Mouse (Mus musculus): Measurements from ENCODE around the gene Nfyc. TPM values are rescaled to one million over a fixed set of nuclear protein-coding genes. Genes with fewer than 3 reads are reported as not detected.

The Nfyc gene
- polyA plus RNA-seq, 1 experiment from 2014 or later: 126 TPM

DNA sequence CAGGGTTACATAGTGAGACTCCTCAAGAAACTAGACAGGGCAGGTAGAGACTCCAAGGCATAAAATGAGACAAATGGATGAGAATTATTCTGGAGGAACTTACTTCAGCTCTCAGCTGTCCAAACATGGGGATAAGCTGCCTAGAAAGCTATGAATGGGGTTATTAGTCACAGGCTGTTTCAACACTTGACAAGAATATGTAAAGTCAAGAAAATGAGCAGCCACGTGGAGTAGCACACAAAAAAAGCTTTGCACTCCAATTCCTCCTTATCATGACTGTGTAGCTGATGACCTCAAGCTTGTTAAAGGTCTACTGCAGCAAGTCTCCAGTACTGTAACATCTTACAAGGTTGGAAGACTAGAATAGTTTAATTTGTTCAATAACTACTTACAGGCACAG is 12.1 kb downstream of the Nfyc start:
- no peaks in the 10 kb centered on the region for H3K27me3 ChIP-seq (ENCODE audit: control insufficient read depth, insufficient read depth, low read length)
- H3K9ac ChIP-seq (ENCODE audit: low read length): no peak overlapping the region
- DNase-seq (ENCODE audit: low spot score) (no peak), ATAC-seq (ENCODE audit: insufficient read depth, low FRiP score, low TSS enrichment) (no peak)
- no peaks in the 10 kb centered on the region for H3K36me3 ChIP-seq (ENCODE audit: control insufficient read depth, insufficient read depth, low read length)
- whole genome bisulfite sequencing: 70% methylated on average over 1 of the region's 1 CpGs
- no peak overlapping the region for H3K4me2 ChIP-seq (ENCODE audit: low read depth)
- peaks cover 7% of the 10 kb centered on the region for H3K4me1 ChIP-seq (ENCODE audit: control insufficient read depth, insufficient read depth, low read length)
- no peak overlapping the region for H3K27ac ChIP-seq (ENCODE audit: low read depth, low read length)
- no peaks in the 10 kb centered on the region for H3K9me3 ChIP-seq (ENCODE audit: control insufficient read depth, low read length)
- no peak overlapping the region for H3K4me3 ChIP-seq (ENCODE audit: low read depth, low read length)

DNA sequence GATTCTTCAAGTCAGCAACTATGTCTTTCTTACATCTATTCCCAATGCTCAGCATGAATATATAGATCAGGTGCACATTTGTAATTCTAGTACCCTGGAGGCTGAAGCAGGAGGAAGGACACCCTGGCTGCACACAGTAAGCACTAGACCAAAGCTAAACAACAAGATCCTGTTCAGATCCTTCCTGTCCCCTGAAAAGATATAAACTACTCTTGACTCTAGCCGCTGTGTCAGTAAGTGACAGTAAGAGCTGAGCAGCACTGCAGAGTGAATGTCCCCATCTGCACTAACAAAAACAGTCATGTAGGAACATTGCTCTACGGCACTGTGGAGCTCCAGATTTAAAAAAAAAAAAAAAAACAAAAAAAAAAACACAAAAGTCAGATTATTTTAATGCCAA is 13.4 kb downstream of the Nfyc start:
- no peak overlapping the region for H3K27ac ChIP-seq (ENCODE audit: low read depth, low read length)
- WGBS: 80% methylated on average over 2 of the region's 2 CpGs
- ATAC-seq (ENCODE audit: insufficient read depth, low FRiP score, low TSS enrichment) (no peak), DNase-seq (ENCODE audit: low spot score) (no peak)
- peaks cover 10% of the 10 kb centered on the region for H3K4me1 ChIP-seq (ENCODE audit: control insufficient read depth, insufficient read depth, low read length)
- no peak overlapping the region for H3K4me3 ChIP-seq (ENCODE audit: low read depth, low read length)
- H3K9ac ChIP-seq (ENCODE audit: low read length): no peak overlapping the region
- no peak overlapping the region for H3K4me2 ChIP-seq (ENCODE audit: low read depth)
- no peaks in the 10 kb centered on the region for H3K9me3 ChIP-seq (ENCODE audit: control insufficient read depth, low read length)
- no peaks in the 10 kb centered on the region for H3K36me3 ChIP-seq (ENCODE audit: control insufficient read depth, insufficient read depth, low read length)
- no peaks in the 10 kb centered on the region for H3K27me3 ChIP-seq (ENCODE audit: control insufficient read depth, insufficient read depth, low read length)

DNA sequence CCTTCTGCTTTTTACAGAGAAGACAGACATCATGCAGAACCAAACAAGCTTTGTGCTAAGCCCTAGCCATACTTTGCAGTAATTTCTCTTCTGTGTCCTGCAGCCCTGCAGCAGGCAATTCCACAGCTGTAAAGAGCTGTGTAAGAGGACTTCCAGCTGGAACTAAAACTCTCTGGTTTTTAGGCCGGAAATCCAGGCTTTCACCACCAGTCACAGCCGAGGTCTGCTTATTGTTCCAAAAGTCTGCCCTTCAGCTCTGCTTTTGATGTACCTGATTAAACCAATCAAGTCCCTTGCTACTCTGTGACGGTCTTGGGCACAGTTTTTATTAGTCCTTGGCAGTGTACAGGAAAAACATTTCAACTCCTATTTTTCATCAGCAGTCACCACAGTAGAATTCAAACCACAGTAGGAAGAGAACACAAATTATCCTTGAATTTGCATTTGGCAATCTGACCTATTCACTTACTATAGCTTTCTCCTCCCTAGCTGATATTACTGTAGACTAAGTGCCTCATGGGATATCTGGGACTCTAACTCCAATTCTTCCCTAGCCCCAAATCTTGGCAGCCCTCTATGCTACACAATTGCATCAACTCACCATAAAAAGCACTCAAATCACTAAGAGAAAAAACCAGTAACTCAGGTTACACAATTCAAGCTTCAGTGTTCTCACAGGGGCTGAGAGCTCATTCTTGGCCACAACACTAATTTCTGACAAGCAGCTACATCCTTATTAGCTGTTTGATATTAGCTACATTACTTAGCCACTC is 14.2 kb downstream of the Nfyc start:
- no peaks in the 10 kb centered on the region for H3K36me3 ChIP-seq (ENCODE audit: control insufficient read depth, insufficient read depth, low read length)
- no peaks in the 10 kb centered on the region for H3K27me3 ChIP-seq (ENCODE audit: control insufficient read depth, insufficient read depth, low read length)
- no peak overlapping the region for H3K4me3 ChIP-seq (ENCODE audit: low read depth, low read length)
- no peaks in the 10 kb centered on the region for H3K9me3 ChIP-seq (ENCODE audit: control insufficient read depth, low read length)
- peaks cover 10% of the 10 kb centered on the region for H3K4me1 ChIP-seq (ENCODE audit: control insufficient read depth, insufficient read depth, low read length)
- ATAC-seq (ENCODE audit: insufficient read depth, low FRiP score, low TSS enrichment) (no peak), DNase-seq (ENCODE audit: low spot score) (no peak)
- WGBS: 39% methylated on average over 3 of the region's 3 CpGs
- no peak overlapping the region for H3K9ac ChIP-seq (ENCODE audit: low read length)
- H3K27ac ChIP-seq (ENCODE audit: low read depth, low read length): no peak overlapping the region
- H3K4me2 ChIP-seq (ENCODE audit: low read depth): no peak overlapping the region

DNA sequence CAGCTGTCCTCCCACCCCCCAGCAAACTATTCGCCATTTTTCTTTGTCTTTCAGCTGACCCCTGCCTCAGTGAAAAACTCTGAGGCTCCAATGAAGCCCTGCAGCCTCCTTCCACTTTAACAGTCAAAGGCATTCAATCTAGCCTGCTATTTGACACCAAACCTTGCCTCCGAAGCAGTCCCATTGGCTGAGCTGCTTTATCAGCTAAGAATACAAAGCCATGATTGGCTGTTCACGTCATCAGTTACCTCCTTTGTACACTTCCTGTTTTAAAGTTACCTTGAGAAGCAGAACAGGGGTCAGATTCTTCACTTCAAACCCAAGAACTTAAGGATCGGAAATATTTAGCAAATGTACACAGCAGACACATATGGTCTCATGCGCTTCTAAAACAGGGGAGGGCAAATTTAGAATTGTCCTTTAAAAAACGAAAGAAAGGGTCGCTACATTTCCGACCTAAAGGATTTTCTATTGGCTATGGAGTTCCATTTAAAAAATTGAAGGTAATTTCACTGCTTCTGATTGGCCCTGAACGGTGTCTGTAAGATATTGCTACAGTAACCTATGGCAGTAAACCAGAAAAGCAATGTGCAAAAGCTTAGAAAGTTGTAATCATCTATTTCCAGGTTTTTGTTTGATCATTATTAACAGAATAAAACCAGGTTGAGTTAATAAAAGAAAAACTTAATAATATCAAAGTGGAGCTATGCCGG is 15.6 kb downstream of the Nfyc start:
- H3K4me2 ChIP-seq (ENCODE audit: low read depth): peak overlapping the region; percentile 71
- ATAC-seq (ENCODE audit: insufficient read depth, low FRiP score, low TSS enrichment): peak; percentile 96
- peak overlapping the region; percentile 36 for H3K4me3 ChIP-seq (ENCODE audit: low read depth, low read length)
- no peaks in the 10 kb centered on the region for H3K36me3 ChIP-seq (ENCODE audit: control insufficient read depth, insufficient read depth, low read length)
- H3K9me3 ChIP-seq (ENCODE audit: control insufficient read depth, low read length): no peaks in the 10 kb centered on the region
- peak; percentile 80 for DNase-seq (ENCODE audit: low spot score)
- no peaks in the 10 kb centered on the region for H3K27me3 ChIP-seq (ENCODE audit: control insufficient read depth, insufficient read depth, low read length)
- H3K4me1 ChIP-seq (ENCODE audit: control insufficient read depth, insufficient read depth, low read length): peaks cover 10% of the 10 kb centered on the region
- peak overlapping the region; percentile 66 for H3K9ac ChIP-seq (ENCODE audit: low read length)
- H3K27ac ChIP-seq (ENCODE audit: low read depth, low read length): no peak overlapping the region; the same call in 1 of the 2 replicates
- WGBS: 9% methylated on average over 10 of the region's 10 CpGs

DNA sequence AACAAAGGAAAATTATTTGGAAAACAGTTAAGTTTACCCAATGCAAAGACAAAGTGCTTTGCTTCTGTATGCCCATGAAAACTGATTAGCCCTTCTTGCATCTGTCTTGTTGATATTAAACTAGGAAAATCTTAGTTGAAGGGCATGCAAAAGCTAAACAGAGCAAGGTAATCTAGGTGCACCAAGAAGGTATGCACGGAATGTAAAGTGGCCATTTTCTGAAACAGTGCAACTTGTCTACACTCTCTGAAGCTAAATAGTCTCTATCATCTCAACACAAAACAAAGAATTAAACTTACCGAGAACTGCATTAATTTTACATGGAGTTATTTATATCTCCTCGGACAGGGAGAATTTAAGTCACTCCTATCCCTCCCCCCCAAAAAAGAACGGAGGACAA is 16.2 kb downstream of the Nfyc start:
- Histone ChIP-seq H3K27ac (ENCODE audit: low read depth, low read length) (no peak overlapping the region; the same call in 1 of the 2 replicates), H3K4me1 (ENCODE audit: control insufficient read depth, insufficient read depth, low read length) (peaks cover 10% of the 10 kb centered on the region), H3K27me3 (ENCODE audit: control insufficient read depth, insufficient read depth, low read length) (no peaks in the 10 kb centered on the region), H3K9ac (ENCODE audit: low read length) (peak overlapping the region; percentile 66), H3K36me3 (ENCODE audit: control insufficient read depth, insufficient read depth, low read length) (no peaks in the 10 kb centered on the region), H3K4me2 (ENCODE audit: low read depth) (peak overlapping the region; percentile 71), H3K9me3 (ENCODE audit: control insufficient read depth, low read length) (no peaks in the 10 kb centered on the region), H3K4me3 (ENCODE audit: low read depth, low read length) (peak overlapping the region; percentile 36)
- ATAC-seq (ENCODE audit: insufficient read depth, low FRiP score, low TSS enrichment) (no peak), DNase-seq (ENCODE audit: low spot score) (no peak)
- WGBS: 19% methylated on average over 4 of the region's 4 CpGs

DNA sequence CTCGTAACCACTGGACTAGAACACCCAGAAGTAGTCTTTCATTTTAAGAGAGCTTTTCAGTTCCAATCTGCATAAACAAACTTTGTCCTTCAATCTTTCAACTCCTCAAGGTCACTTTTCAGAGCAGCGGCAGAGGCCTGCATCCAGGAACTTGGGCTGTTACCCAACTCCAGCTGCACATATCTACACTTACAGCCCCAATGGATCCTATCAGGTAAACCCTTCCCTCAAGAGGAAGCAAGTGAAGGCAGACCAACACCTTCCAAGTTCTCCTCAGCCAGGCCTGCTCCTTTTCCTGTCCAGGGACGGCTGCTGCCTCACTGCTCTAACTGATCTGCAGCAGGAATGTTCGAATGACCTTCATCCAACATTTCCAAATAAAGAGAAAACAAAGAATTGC is 17.2 kb downstream of the Nfyc start:
- Histone ChIP-seq H3K27me3 (ENCODE audit: control insufficient read depth, insufficient read depth, low read length) (no peaks in the 10 kb centered on the region), H3K4me1 (ENCODE audit: control insufficient read depth, insufficient read depth, low read length) (peaks cover 10% of the 10 kb centered on the region), H3K9ac (ENCODE audit: low read length) (peak overlapping the region; percentile 20), H3K27ac (ENCODE audit: low read depth, low read length) (no peak overlapping the region), H3K9me3 (ENCODE audit: control insufficient read depth, low read length) (no peaks in the 10 kb centered on the region), H3K4me2 (ENCODE audit: low read depth) (peak overlapping the region; percentile 71), H3K36me3 (ENCODE audit: control insufficient read depth, insufficient read depth, low read length) (no peaks in the 10 kb centered on the region), H3K4me3 (ENCODE audit: low read depth, low read length) (peak overlapping the region; percentile 36)
- 70% methylated on average over 4 of the region's 4 CpGs for WGBS
- ATAC-seq (ENCODE audit: insufficient read depth, low FRiP score, low TSS enrichment) (no peak), DNase-seq (ENCODE audit: low spot score) (no peak)

DNA sequence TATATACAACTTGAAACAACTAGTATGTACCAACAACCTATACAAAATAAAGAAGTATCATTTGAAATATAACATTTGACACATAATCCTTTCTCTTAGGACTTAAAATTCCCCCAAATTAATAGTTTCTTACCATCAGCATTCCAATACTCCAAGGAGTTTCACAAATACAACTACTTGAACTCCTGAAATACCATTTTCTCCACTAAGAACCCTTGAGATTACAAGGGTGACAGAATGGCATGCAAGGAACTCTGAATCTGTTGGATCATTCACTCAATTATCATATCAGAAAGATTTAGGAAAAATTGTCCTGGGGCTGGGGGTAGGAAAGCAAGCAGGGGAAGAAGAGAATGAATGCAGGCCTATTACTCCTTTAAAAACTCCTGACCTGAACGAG is 17.6 kb downstream of the Nfyc start:
- Histone ChIP-seq H3K27ac (ENCODE audit: low read depth, low read length) (no peak overlapping the region), H3K4me2 (ENCODE audit: low read depth) (peak overlapping the region; percentile 71), H3K27me3 (ENCODE audit: control insufficient read depth, insufficient read depth, low read length) (no peaks in the 10 kb centered on the region), H3K9me3 (ENCODE audit: control insufficient read depth, low read length) (no peaks in the 10 kb centered on the region), H3K9ac (ENCODE audit: low read length) (peak overlapping the region; percentile 20; the same call in 1 of the 2 replicates), H3K4me3 (ENCODE audit: low read depth, low read length) (peak overlapping the region; percentile 36), H3K4me1 (ENCODE audit: control insufficient read depth, insufficient read depth, low read length) (peaks cover 10% of the 10 kb centered on the region), H3K36me3 (ENCODE audit: control insufficient read depth, insufficient read depth, low read length) (no peaks in the 10 kb centered on the region)
- no peak for DNase-seq (ENCODE audit: low spot score)
- WGBS: 56% methylated on average over 1 of the region's 1 CpGs
- no peak for ATAC-seq (ENCODE audit: insufficient read depth, low FRiP score, low TSS enrichment)

DNA sequence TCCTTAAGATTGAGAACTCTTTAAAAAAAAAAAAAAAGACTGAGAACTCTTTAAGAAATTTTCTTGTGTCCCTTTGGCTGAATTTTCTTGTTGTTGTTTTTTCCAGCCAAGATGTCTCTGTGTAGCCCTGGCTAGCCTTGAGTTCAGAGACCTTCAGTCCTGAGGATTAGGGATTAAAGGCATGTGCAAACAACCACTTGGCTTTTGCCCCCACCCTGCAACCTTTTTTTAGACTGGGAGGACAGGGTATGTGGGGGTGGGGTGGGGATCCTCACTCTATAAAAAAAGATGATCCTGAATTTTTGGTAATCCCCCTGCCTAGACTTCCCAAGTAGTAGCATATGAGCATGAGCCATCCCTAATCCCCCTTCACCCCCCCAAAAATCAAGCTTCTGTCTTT is 25.6 kb downstream of the Nfyc start:
- Histone ChIP-seq H3K9ac (ENCODE audit: low read length) (no peak overlapping the region), H3K4me1 (ENCODE audit: control insufficient read depth, insufficient read depth, low read length) (no peaks in the 10 kb centered on the region), H3K27me3 (ENCODE audit: control insufficient read depth, insufficient read depth, low read length) (no peaks in the 10 kb centered on the region), H3K36me3 (ENCODE audit: control insufficient read depth, insufficient read depth, low read length) (no peaks in the 10 kb centered on the region), H3K4me3 (ENCODE audit: low read depth, low read length) (no peak overlapping the region), H3K9me3 (ENCODE audit: control insufficient read depth, low read length) (no peaks in the 10 kb centered on the region), H3K27ac (ENCODE audit: low read depth, low read length) (no peak overlapping the region), H3K4me2 (ENCODE audit: low read depth) (no peak overlapping the region)
- no peak for DNase-seq (ENCODE audit: low spot score)
- ATAC-seq (ENCODE audit: insufficient read depth, low FRiP score, low TSS enrichment): no peak

DNA sequence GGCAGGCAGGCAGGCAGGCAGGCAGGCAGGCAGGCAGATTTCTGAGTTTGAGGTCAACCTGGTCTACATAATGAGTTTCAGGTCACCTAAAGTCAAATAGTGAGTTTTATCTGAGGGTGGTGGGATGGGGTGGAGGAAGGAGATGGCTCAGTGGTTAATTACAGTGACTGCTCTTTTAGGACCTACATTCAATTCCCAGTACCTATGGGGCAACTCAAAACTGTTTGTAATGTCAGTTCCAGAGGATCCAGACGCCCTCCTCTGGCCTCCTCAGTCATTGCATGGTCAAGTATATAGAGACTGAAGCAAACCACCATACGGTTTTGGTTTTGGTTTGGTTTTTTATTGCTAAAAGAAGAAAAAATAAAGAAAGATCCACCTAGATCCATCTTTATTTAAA is 29.9 kb downstream of the Nfyc start:
- H3K9me3 ChIP-seq (ENCODE audit: control insufficient read depth, low read length): no peaks in the 10 kb centered on the region

More for the DNA sequence above, 29.9 kb downstream of the Nfyc start:
- ATAC-seq (ENCODE audit: insufficient read depth, low FRiP score, low TSS enrichment) (no peak), DNase-seq (ENCODE audit: low spot score) (no peak)
- H3K4me3 ChIP-seq (ENCODE audit: low read depth, low read length): no peak overlapping the region
- H3K36me3 ChIP-seq (ENCODE audit: control insufficient read depth, insufficient read depth, low read length): no peaks in the 10 kb centered on the region
- H3K27ac ChIP-seq (ENCODE audit: low read depth, low read length): no peak overlapping the region
- 36% methylated on average over 2 of the region's 2 CpGs for WGBS
- no peaks in the 10 kb centered on the region for H3K27me3 ChIP-seq (ENCODE audit: control insufficient read depth, insufficient read depth, low read length)
- H3K4me2 ChIP-seq (ENCODE audit: low read depth): no peak overlapping the region
- no peak overlapping the region for H3K9ac ChIP-seq (ENCODE audit: low read length)
- no peaks in the 10 kb centered on the region for H3K4me1 ChIP-seq (ENCODE audit: control insufficient read depth, insufficient read depth, low read length)

Data from neural tube, embryonic 11.5 days (tissue).